32 mouse cellular contexts compared by ENCODE assay signal in genomic region chr6:139108263-139108662, GRCm38 (mm10).
"Had no signal": no experiment of that assay in that cellular context is flagged by ENCODE, and none has a peak within 500 bp of the region (broad histone marks: within the 10 kb centered on the region; RNA-seq: fewer than 3 reads in every experiment).

No protein-coding gene starts in this region.

- H3K4me2 ChIP-seq: heart, embryonic 11.5 days; heart, embryonic 12.5 days; heart, embryonic 13.5 days; heart, embryonic 15.5 days; hindbrain, embryonic 12.5 days; hindbrain, embryonic 13.5 days; hindbrain, embryonic 14.5 days; hindbrain, embryonic 15.5 days; intestine, embryonic 15.5 days had no signal

- H3K36me3 ChIP-seq: heart, embryonic 10.5 days; heart, embryonic 12.5 days; heart, embryonic 13.5 days; heart, embryonic 15.5 days; hindbrain, embryonic 10.5 days; hindbrain, embryonic 12.5 days; hindbrain, embryonic 13.5 days; hindbrain, embryonic 15.5 days; intestine, embryonic 15.5 days had no signal

- H3K9me3 ChIP-seq: heart, embryonic 10.5 days; heart, embryonic 12.5 days; heart, embryonic 13.5 days; heart, embryonic 15.5 days; hindbrain, embryonic 10.5 days; hindbrain, embryonic 12.5 days; hindbrain, embryonic 13.5 days; hindbrain, embryonic 15.5 days; intestine, embryonic 15.5 days had no signal

- H3K4me3 ChIP-seq: heart, adult 2 months; heart, embryonic 10.5 days; heart, embryonic 12.5 days; heart, embryonic 13.5 days; heart, embryonic 15.5 days; hindbrain, embryonic 10.5 days; hindbrain, embryonic 12.5 days; hindbrain, embryonic 13.5 days; hindbrain, embryonic 15.5 days; intestine, embryonic 15.5 days; layer of hippocampus, adult 2 months; left cerebral cortex, adult 2 months had no signal

- DNase-seq: heart, adult 2 months; heart, postnatal 10 days; heart, postnatal 14 days; heart, postnatal 36 days; heart, postnatal 4 days; kidney, adult 18-20 months; kidney, adult 2 months; kidney, postnatal 10 days; kidney, postnatal 14 days; kidney, postnatal 25 days; kidney, postnatal 36 days; kidney, postnatal 4 days; layer of hippocampus, adult 9-11 months; layer of hippocampus, postnatal 36 days had no signal

- H3K4me1 ChIP-seq: heart, embryonic 10.5 days; heart, embryonic 12.5 days; heart, embryonic 13.5 days; heart, embryonic 15.5 days; hindbrain, embryonic 10.5 days; hindbrain, embryonic 12.5 days; hindbrain, embryonic 13.5 days; hindbrain, embryonic 15.5 days; intestine, embryonic 15.5 days had no signal

- H3K27ac ChIP-seq: heart, adult 2 months; heart, embryonic 10.5 days; heart, embryonic 13.5 days; heart, embryonic 15.5 days; hindbrain, embryonic 10.5 days; hindbrain, embryonic 12.5 days; hindbrain, embryonic 13.5 days; hindbrain, embryonic 14.5 days; hindbrain, embryonic 15.5 days; hindbrain, postnatal 0 days; intestine, embryonic 15.5 days; layer of hippocampus, adult 2 months; left cerebral cortex, adult 2 months had no signal

- H3K9ac ChIP-seq: heart, embryonic 12.5 days; heart, embryonic 13.5 days; heart, embryonic 15.5 days; hindbrain, embryonic 12.5 days; hindbrain, embryonic 13.5 days; hindbrain, embryonic 14.5 days; hindbrain, embryonic 15.5 days; intestine, embryonic 15.5 days had no signal

- ATAC-seq: hindbrain, embryonic 16.5 days; hindbrain, postnatal 0 days; inflammation-experienced regulatory T-cells, adult 6 months; intestine, embryonic 15.5 days; intestine, embryonic 16.5 days; intestine, postnatal 0 days had no signal

- H3K27me3 ChIP-seq: heart, embryonic 12.5 days; heart, embryonic 13.5 days; heart, embryonic 15.5 days; hindbrain, embryonic 12.5 days; hindbrain, embryonic 13.5 days; hindbrain, embryonic 15.5 days; intestine, embryonic 15.5 days had no signal
